Mouse (Mus musculus) left cerebral cortex, postnatal 25 days (tissue): ENCODE results near the gene Isca2. TPM values are rescaled to one million over a fixed set of nuclear protein-coding genes. Genes with fewer than 3 reads are reported as not detected.

Experiments
- DNase-seq, 2 experiments: peaks; one replicate each; pipeline ENCODE4 v3.0.0; 2022; ENCODE audit warnings: low spot score in 2 of 2, mixed read lengths in 1 of 2
- intact Hi-C: fragments of 180-260 bp; cut with DNase I; formaldehyde crosslinking; loops from one replicate; pipeline ENCODE4 v1.15.1; 2025
- total RNA-seq, 2 experiments: library from RNA; stranded (reverse); gene quantifications; 2 replicates each; pipeline ENCODE4 v1.2.3; 2021

Isca2 gene
- total RNA-seq, 2 experiments from 2014 or later = 51.5 to 61.1 TPM

DNA sequence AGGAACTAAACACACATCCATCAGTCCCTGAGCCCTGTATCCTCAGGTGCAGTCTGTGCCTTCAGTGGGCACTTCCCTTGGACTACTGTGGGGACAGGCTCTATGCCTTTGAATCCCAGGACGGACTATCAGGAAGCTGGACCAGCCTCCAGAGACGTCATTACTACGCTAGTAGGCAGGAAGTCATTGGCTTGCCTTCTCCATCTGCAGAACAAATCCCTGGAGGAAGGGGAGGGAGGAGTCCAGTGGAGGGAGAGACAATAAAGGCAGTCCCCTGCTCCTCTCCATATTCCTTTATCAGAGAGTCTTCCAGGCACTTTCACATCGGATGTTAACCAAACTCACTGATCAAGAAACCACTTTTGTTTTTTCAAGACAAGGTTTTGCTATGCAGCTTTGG is 38.5 kb downstream of the Isca2 start:
- no peak for DNase-seq
- intact Hi-C loops = loop anchor here (5.0 kb wide), 1 partner anchor 61 kb away; no protein-coding TSS in a partner anchor

DNA sequence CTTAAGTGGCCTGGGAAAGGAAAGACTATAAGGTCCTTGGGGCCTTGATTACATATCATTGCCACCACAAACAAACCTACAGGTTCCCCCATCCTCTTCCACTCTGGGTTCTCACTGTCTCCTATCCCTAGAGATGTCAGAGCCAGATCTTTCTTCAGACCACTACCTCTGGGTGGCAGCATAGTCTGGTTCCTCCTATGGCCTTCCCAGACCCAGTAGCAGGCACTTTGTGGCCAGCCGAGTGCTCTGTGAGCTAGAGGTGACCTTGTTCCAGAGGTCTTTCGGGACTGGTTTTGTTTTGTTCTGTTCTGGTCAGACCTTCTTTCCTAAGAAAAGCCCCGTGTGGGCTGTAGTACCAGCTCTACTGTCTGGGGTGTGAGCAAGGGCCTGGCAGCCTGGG is 39.0 kb downstream of the Isca2 start:
- intact Hi-C loops = loop anchor here (5.0 kb wide), 1 partner anchor 60 kb away; no protein-coding TSS in a partner anchor

DNA sequence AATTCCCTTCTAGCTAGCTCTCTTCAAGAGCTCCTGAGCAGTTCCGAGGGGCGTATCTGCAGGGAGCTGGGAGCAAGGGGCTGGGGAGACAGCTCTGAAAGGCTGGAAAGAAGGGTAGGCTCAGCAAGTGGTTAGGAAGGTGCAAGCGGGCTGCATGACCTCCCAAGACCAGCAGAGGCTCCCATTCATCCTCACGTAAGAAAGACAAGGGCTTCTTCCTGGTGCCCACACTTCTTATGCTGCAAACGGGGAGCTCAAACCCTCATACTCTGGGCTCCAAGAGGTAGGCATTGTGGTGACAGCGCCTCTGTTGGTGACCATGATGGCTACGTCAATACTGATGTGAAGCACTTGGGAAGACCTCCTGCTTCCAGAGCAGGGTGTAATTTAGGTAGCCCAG is 40.7 kb downstream of the Isca2 start:
- intact Hi-C loops = loop anchor here (5.0 kb wide), 1 partner anchor 59 kb away; no protein-coding TSS in a partner anchor

More for the DNA sequence above, 39.0 kb downstream of the Isca2 start:
- DNase-seq = no peak

DNA sequence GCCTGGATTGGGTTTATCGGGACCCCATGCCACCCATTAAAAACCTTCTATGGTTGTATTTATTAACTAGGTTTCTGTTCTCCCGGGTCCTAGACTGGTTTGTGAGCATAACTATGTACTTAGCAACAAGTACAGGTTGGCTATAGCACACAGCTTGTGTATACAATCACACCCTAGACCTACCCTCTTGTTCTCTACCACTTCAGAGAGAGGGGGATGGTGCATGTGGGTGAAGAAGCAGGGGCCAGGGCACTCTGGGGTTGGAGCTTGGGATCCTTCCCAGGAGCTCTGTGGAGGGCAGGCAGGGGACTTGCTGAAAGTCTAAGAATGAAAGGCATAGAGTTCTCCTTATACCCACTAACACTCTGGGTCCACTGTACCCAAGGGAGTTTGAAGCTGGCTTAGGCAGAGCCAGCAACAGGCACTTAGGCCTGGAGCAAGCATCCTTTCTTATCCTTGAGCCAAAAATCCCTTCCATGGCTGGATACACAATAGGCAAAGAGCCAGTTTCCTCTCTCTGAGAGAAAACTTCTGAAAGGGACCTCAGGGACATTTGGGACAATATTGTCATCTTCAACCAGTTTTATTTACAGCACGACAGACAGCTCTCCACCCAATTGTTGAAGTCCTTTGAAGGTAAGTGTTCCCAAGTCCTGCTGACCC is 41.7 kb downstream of the Isca2 start:
- intact Hi-C loops = loop anchor here (5.0 kb wide), 1 partner anchor 58 kb away; no protein-coding TSS in a partner anchor
- no peak for DNase-seq

More for the DNA sequence above, 40.7 kb downstream of the Isca2 start:
- no peak for DNase-seq

DNA sequence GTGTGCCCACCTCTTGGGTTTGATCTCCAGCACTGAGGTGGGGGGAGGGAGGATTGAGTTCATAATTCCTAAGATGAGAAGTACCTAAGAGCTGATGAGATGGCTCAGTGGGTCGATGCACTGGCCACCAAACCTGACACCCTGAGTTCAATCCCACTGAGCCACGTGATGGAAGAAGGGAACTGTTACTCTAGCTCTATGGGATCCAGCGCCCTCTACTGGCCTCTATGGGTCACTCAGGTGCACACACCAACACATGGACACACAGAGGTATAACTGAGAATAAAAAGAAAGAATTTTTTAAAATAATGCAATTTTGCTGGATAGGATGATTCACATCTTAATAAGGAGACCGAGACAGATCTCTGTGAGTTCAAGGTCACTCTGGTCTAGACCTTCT is 45.4 kb downstream of the Isca2 start:
- intact Hi-C loops = no loop called here
- DNase-seq = no peak

DNA sequence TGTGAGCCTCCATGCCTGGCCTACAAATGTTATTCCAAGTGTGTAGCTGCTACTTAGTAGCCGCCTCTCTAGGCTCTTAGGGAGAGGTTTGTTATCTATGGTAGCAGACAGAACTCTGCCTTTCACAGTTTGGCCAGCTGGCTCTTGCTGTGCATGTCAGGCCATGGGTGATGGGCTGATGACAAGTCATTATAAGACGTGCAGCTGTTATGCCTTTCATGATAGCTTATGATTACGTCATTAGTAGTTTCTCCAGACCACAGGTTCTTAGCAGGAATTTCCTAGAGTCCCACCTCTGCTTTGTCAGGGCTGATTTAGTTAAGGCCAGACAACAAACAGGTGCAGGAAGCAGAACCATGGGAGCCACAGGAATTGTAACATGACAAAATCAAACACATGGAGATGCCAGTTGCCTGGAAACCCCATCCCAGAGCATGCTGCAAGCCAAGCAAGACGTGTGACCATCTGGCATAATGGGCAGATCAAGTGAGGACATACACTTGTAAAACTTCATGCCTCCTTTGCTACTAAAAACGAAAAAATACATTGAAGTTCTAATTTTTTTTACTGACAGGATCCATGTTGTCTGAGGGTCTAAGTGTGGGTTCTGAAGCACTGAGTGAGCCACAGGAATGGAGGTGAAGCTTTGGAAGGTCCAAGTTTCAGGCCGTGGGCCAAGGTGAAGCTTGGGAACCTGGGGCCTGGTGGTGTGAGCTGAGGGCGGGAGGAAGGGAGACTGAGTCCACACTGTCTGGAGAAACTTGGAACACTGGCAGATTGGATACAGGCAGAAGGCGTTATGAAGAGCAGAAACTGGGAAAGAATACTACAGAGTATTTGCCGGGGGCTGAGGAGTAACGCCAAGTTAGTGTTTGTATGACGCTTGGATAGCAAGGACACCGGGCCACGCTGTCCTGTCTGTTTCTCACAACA is 46.5 kb downstream of the Isca2 start:
- DNase-seq = peak; percentile 23 to 63
- intact Hi-C loops = no loop called here

DNA sequence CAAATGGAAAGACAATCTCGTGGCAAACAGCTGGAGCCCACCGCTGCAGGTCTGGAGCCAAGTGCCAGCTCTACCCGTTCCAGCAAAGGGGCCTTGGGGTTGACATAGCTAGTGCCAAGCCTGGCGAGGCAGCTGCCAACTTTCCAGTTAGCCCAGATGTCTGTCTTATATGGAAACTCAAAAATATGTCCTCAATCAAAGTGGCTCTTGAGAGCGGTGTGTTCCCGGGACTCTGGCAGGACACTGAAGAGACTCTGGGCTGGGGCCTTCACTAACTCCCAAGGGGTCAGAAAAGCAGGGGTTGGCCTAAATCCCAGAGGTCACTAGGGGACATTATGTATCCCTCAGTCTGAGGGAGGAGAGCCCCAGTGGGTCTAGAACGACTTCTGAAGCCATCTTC is 50.5 kb downstream of the Isca2 start:
- intact Hi-C loops = no loop called here
- no peak for DNase-seq

DNA sequence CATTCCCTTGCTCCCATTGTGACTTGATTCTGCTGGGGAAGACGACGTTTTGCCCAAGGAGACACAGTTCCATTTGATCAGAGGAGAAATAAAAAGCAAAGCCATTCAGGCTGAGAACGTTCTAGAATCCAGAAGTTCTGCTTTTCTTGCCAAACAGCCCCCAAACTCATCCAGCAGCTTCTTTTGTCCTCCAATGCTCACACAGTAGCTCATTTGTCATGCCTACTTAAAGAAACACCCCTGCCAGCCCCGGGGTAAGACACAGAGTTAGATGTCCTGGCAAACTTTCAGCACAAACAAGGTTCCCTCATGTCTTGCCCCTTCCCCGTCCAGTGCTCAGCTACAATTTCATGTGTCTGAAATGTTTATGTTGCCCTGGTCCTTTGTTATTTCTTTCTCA is 51.2 kb downstream of the Isca2 start:
- intact Hi-C loops = no loop called here
- DNase-seq = no peak

Other genes starting within 250 kb of the Isca2 start
- under 1 TPM; 0.14 to 0.18 TPM for gene Vsx2, start 203.5 kb upstream of the Isca2 start, total RNA-seq
- 10 to 100 TPM; 11.0 to 11.1 TPM for gene Abcd4, start 155.8 kb upstream of the Isca2 start, total RNA-seq
- under 1 TPM in 1 of 2 experiments, not detected in 1; 0.11 TPM for gene Vrtn, start 132.2 kb upstream of the Isca2 start, total RNA-seq
- gene Syndig1l, start 74.4 kb upstream of the Isca2 start, total RNA-seq = 10 to 100 TPM; 12.1 to 41.8 TPM
- 10 to 100 TPM; 27.3 to 32.2 TPM for gene Npc2, start 99 bp upstream of the Isca2 start, total RNA-seq
- gene Ltbp2, start 103.3 kb downstream of the Isca2 start, total RNA-seq = under 1 TPM; 0.32 to 0.60 TPM
- 10 to 100 TPM; 28.6 to 38.3 TPM for gene Fcf1, start 197.6 kb downstream of the Isca2 start, total RNA-seq
- gene Arel1, start 197.6 kb downstream of the Isca2 start, total RNA-seq = 100 to 1,000 TPM; 101 to 120 TPM
- gene Ylpm1, start 223.1 kb downstream of the Isca2 start, total RNA-seq = 100 to 1,000 TPM; 111 to 126 TPM